Mouse (Mus musculus): ENCODE measurements around the gene Ppp4r3a. TPM values are rescaled to one million over a fixed set of nuclear protein-coding genes. Genes with fewer than 3 reads are reported as not detected.
"Not testable (repeated sequence)": the region's sequence is repeated elsewhere in the genome, so short reads cannot be mapped to it uniquely, and the experiment has no call there.

Gene Ppp4r3a
- polyA plus RNA-seq, 1 experiment: 12.7 TPM

- Histone ChIP-seq H3K27me3 (ENCODE audit: control insufficient read depth, insufficient read depth, insufficient read length) (peaks cover 10% of the 10 kb centered on the region), H3K4me3 (ENCODE audit: insufficient read depth, poor library complexity, severe bottlenecking) (no peak overlapping the region), H3K79me3 (ENCODE audit: low read depth) (no peaks in the 10 kb centered on the region), H3ac (ENCODE audit: control insufficient read depth, insufficient read length, low read depth) (no peak overlapping the region), H3K36me3 (ENCODE audit: control insufficient read depth, insufficient read depth) (no peaks in the 10 kb centered on the region), H3K79me2 (ENCODE audit: control insufficient read depth, insufficient read depth) (no peaks in the 10 kb centered on the region)
- TF ChIP-seq FOSL1 (IDR thresholded peaks at IDR 0.05; ENCODE audit: insufficient read depth, low read length, poor library complexity, severe bottlenecking) (no peak), MYOD1 (IDR thresholded peaks at IDR 0.05; ENCODE audit: control insufficient read depth, insufficient read length, low read depth) (no peak), MAX (IDR thresholded peaks at IDR 0.05) (no peak), USF1 (IDR thresholded peaks at IDR 0.05; ENCODE audit: low read depth) (no peak), CEBPB (IDR thresholded peaks at IDR 0.05; ENCODE audit: low read depth) (no peak), CTCF (IDR thresholded peaks at IDR 0.05; ENCODE audit: control insufficient read depth, insufficient read depth, insufficient read length) (no peak), MYOG (IDR thresholded peaks at IDR 0.05; ENCODE audit: control insufficient read depth, extremely low read depth, insufficient read length) (no peak)
Measured at GRCm38 (mm10) chr12:101102648-101103047, 19.1 kb upstream of the Ppp4r3a start.

DNA sequence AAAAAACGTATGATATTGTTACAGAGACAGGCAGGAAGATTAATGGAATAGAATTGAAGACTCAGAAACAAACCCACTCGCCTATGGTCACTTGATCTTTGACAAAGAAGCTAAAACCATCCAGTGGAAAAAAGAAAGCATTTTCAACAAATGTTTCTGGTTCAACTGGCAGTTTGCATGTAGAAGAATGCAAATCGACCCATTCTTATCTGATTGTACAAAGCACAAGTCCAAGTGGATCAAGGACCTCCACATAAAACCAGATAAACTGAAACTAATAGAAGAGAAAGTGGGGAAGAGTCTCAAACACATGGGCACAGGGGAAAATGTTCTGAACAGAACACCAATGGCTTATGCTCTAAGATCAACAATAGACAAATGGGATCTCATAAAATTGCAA is 10.2 kb upstream of the Ppp4r3a start:
- not testable (repeated sequence) for H3K4me3 ChIP-seq (ENCODE audit: insufficient read depth, poor library complexity, severe bottlenecking); H3K36me3 ChIP-seq (ENCODE audit: control insufficient read depth, insufficient read depth); H3K79me3 ChIP-seq (ENCODE audit: low read depth); H3K27me3 ChIP-seq (ENCODE audit: control insufficient read depth, insufficient read depth, insufficient read length); H3K79me2 ChIP-seq (ENCODE audit: control insufficient read depth, insufficient read depth); H3ac ChIP-seq (ENCODE audit: control insufficient read depth, insufficient read length, low read depth)

DNA sequence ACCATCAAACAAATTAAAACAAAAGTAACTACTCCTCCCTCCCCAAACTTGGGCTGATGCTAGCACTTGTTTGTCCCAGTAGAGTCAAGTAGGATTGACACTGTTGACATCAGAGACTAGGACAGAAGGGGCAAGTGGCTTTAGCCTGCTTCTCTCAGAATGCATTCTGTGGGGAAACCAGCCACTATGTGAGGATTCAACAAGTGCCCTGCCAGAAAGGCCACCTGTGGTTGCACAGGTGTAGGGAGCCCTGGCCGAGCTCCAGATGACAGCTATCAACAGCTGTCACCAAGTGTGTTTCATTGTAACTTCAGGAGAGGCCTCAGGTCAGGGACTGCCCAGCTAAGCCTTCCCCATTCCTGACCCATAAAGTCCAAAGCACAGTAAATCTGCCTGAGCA is 6.5 kb upstream of the Ppp4r3a start:
- Histone ChIP-seq H3K79me3 (ENCODE audit: low read depth) (no peaks in the 10 kb centered on the region), H3K36me3 (ENCODE audit: control insufficient read depth, insufficient read depth) (no peaks in the 10 kb centered on the region), H3K79me2 (ENCODE audit: control insufficient read depth, insufficient read depth) (no peaks in the 10 kb centered on the region), H3K4me3 (ENCODE audit: insufficient read depth, poor library complexity, severe bottlenecking) (no peak overlapping the region), H3ac (ENCODE audit: control insufficient read depth, insufficient read length, low read depth) (no peak overlapping the region), H3K27me3 (ENCODE audit: control insufficient read depth, insufficient read depth, insufficient read length) (peaks cover 3% of the 10 kb centered on the region)
- no peak for TF ChIP-seq USF1 (IDR thresholded peaks at IDR 0.05; ENCODE audit: low read depth)
- no peak for TF ChIP-seq MYOG (IDR thresholded peaks at IDR 0.05; ENCODE audit: control insufficient read depth, extremely low read depth, insufficient read length)
- no peak for TF ChIP-seq CEBPB (IDR thresholded peaks at IDR 0.05; ENCODE audit: low read depth)
- TF ChIP-seq MAX (IDR thresholded peaks at IDR 0.05): no peak
- TF ChIP-seq MYOD1 (IDR thresholded peaks at IDR 0.05; ENCODE audit: control insufficient read depth, insufficient read length, low read depth): no peak
- no peak for TF ChIP-seq FOSL1 (IDR thresholded peaks at IDR 0.05; ENCODE audit: insufficient read depth, low read length, poor library complexity, severe bottlenecking)
- no peak for TF ChIP-seq CTCF (IDR thresholded peaks at IDR 0.05; ENCODE audit: control insufficient read depth, insufficient read depth, insufficient read length)

DNA sequence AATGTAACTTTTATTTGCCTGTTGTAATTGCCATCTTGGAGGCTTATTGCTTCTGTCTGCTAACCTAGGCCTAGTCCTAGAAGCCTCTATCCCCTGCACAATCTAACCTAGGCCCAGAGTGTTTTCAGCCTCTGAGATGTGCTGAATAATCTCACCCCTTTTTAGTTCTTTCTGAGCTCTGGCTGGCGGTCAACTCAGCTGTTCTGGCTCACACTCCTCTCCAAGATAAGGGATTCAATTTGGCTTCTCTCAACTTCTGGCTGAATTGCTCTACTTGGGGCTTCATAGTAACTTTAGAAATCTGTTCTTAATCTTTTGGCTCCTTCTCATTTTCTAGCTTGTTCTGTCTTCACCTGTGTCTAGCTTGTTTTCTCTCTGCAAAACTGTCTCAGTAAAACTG is 3.9 kb upstream of the Ppp4r3a start:
- Histone ChIP-seq H3ac (ENCODE audit: control insufficient read depth, insufficient read length, low read depth) (no peak overlapping the region), H3K36me3 (ENCODE audit: control insufficient read depth, insufficient read depth) (peaks cover 2% of the 10 kb centered on the region), H3K79me3 (ENCODE audit: low read depth) (peaks cover 8% of the 10 kb centered on the region), H3K79me2 (ENCODE audit: control insufficient read depth, insufficient read depth) (peaks cover 23% of the 10 kb centered on the region), H3K27me3 (ENCODE audit: control insufficient read depth, insufficient read depth, insufficient read length) (no peaks in the 10 kb centered on the region), H3K4me3 (ENCODE audit: insufficient read depth, poor library complexity, severe bottlenecking) (no peak overlapping the region)
- TF ChIP-seq CTCF (IDR thresholded peaks at IDR 0.05; ENCODE audit: control insufficient read depth, insufficient read depth, insufficient read length): no peak
- no peak for TF ChIP-seq MYOD1 (IDR thresholded peaks at IDR 0.05; ENCODE audit: control insufficient read depth, insufficient read length, low read depth)
- no peak for TF ChIP-seq MYOG (IDR thresholded peaks at IDR 0.05; ENCODE audit: control insufficient read depth, extremely low read depth, insufficient read length)
- no peak for TF ChIP-seq USF1 (IDR thresholded peaks at IDR 0.05; ENCODE audit: low read depth)
- TF ChIP-seq FOSL1 (IDR thresholded peaks at IDR 0.05; ENCODE audit: insufficient read depth, low read length, poor library complexity, severe bottlenecking): no peak
- no peak for TF ChIP-seq CEBPB (IDR thresholded peaks at IDR 0.05; ENCODE audit: low read depth)
- TF ChIP-seq MAX (IDR thresholded peaks at IDR 0.05): no peak

DNA sequence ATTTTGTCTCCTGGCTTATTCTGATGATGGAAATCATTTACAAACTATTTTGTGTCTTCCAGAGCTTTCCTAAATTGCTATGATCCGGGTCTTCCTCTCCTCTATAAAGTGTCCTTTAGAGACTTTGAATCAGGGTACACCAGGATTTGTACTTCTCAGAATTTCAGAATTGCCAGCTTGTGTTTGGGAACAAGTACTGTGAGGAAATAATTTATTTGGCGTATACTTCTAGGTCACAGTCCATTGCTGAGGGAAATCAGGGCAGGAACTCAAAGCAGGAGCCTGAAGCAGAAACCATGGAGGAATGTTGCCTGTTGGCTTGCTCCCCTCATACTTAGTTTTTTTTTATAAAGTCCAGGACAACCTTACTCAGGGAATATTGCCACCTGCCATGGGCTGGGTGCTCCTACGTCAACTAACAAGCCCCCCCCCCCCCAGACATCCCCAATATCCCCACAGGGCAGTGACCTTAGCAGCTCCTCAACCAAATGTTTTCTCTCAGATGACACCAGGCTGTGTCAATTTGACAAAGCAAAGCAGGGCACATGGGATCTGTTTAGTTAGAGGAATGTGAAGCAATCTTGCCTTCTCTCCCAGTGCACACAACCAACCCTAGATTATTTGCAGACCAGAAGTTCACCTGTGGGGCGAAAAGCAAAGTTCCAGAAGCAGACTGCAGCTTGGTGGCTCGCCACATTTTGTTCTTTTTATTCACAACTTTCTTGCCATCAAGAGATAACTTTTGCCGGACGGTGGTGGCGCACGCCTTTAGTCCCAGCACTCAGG is 1.6 kb upstream of the Ppp4r3a start:
- Histone ChIP-seq H3K79me3 (ENCODE audit: low read depth) (peaks cover 31% of the 10 kb centered on the region), H3K4me3 (ENCODE audit: insufficient read depth, poor library complexity, severe bottlenecking) (no peak overlapping the region), H3ac (ENCODE audit: control insufficient read depth, insufficient read length, low read depth) (no peak overlapping the region), H3K27me3 (ENCODE audit: control insufficient read depth, insufficient read depth, insufficient read length) (no peaks in the 10 kb centered on the region), H3K79me2 (ENCODE audit: control insufficient read depth, insufficient read depth) (peaks cover 46% of the 10 kb centered on the region), H3K36me3 (ENCODE audit: control insufficient read depth, insufficient read depth) (peaks cover 21% of the 10 kb centered on the region)
- no peak for TF ChIP-seq CEBPB (IDR thresholded peaks at IDR 0.05; ENCODE audit: low read depth)
- TF ChIP-seq FOSL1 (IDR thresholded peaks at IDR 0.05; ENCODE audit: insufficient read depth, low read length, poor library complexity, severe bottlenecking): no peak
- no peak for TF ChIP-seq MAX (IDR thresholded peaks at IDR 0.05)
- no peak for TF ChIP-seq MYOD1 (IDR thresholded peaks at IDR 0.05; ENCODE audit: control insufficient read depth, insufficient read length, low read depth)
- no peak for TF ChIP-seq USF1 (IDR thresholded peaks at IDR 0.05; ENCODE audit: low read depth)
- no peak for TF ChIP-seq MYOG (IDR thresholded peaks at IDR 0.05; ENCODE audit: control insufficient read depth, extremely low read depth, insufficient read length)
- TF ChIP-seq CTCF (IDR thresholded peaks at IDR 0.05; ENCODE audit: control insufficient read depth, insufficient read depth, insufficient read length): no peak

DNA sequence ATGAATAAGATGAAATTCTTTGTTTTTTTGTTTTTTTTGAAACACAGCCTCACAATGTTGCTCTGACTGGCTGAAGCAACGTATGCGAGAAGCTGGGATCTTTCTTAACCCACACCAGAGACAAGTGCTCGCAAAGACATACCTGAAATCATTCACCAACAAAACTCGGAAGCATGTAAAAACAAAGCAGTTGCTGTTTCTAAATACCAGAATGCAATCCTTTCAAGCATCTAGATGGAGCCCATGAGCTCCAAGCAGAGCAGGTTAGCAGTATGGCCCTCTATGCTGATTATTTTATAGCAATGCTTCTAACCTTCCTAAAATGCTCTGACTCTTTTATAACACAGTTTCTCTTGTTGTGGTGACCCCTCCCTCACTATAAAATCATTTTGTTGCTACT is 735 bp upstream of the Ppp4r3a start:
- Histone ChIP-seq H3ac (ENCODE audit: control insufficient read depth, insufficient read length, low read depth) (peak overlapping the region; percentile 35), H3K4me3 (ENCODE audit: insufficient read depth, poor library complexity, severe bottlenecking) (peak overlapping the region; percentile 93), H3K27me3 (ENCODE audit: control insufficient read depth, insufficient read depth, insufficient read length) (no peaks in the 10 kb centered on the region), H3K79me3 (ENCODE audit: low read depth) (peaks cover 38% of the 10 kb centered on the region), H3K79me2 (ENCODE audit: control insufficient read depth, insufficient read depth) (peaks cover 55% of the 10 kb centered on the region), H3K36me3 (ENCODE audit: control insufficient read depth, insufficient read depth) (peaks cover 21% of the 10 kb centered on the region)
- no peak for TF ChIP-seq MAX (IDR thresholded peaks at IDR 0.05)
- no peak for TF ChIP-seq MYOD1 (IDR thresholded peaks at IDR 0.05; ENCODE audit: control insufficient read depth, insufficient read length, low read depth)
- TF ChIP-seq USF1 (IDR thresholded peaks at IDR 0.05; ENCODE audit: low read depth): no peak
- no peak for TF ChIP-seq CTCF (IDR thresholded peaks at IDR 0.05; ENCODE audit: control insufficient read depth, insufficient read depth, insufficient read length)
- TF ChIP-seq FOSL1 (IDR thresholded peaks at IDR 0.05; ENCODE audit: insufficient read depth, low read length, poor library complexity, severe bottlenecking): no peak
- TF ChIP-seq MYOG (IDR thresholded peaks at IDR 0.05; ENCODE audit: control insufficient read depth, extremely low read depth, insufficient read length): no peak
- no peak for TF ChIP-seq CEBPB (IDR thresholded peaks at IDR 0.05; ENCODE audit: low read depth)

Data from C2C12 (cell line).